Mouse (Mus musculus): ENCODE data around the gene Hyal3.

The Hyal3 gene

DNA sequence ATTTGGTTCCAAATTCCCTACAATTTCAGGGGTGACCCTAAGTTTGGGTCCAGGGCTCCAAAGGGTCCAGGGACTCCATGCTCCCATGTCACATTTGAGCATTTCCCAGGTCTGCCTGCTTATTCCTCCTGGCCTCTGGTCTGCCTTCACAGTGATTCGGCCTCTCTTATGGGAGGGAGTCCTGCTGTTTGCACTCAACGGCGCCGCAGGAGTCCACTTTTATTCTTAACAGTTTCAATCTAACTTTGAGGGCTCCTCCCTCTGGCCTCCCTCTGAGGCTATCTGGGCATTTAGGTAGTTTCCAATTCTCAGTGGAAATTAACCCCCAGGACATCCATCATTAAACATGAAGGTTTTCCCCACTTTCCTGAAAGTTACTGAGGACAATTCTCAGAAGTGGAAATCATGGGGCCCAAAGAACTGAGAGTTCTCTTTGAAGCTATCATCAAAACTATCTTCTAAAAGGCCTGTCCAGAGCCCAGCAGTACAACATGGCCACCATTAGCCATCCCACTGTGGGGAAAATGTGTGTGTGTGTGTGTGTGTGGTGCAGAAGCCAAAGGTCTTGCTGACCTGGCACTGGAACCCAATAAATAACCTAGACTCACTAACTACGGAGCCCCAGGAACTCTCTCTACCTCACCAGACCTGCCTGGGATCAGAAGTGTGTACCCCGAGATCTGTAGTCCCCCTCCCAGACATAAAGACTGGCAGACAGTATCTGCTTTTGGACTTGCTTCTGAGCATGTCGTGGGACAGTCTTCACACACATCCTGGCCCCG is 13.9 kb downstream of the Hyal3 start:
- ATAC-seq (ENCODE audit: low TSS enrichment), result no peak

DNA sequence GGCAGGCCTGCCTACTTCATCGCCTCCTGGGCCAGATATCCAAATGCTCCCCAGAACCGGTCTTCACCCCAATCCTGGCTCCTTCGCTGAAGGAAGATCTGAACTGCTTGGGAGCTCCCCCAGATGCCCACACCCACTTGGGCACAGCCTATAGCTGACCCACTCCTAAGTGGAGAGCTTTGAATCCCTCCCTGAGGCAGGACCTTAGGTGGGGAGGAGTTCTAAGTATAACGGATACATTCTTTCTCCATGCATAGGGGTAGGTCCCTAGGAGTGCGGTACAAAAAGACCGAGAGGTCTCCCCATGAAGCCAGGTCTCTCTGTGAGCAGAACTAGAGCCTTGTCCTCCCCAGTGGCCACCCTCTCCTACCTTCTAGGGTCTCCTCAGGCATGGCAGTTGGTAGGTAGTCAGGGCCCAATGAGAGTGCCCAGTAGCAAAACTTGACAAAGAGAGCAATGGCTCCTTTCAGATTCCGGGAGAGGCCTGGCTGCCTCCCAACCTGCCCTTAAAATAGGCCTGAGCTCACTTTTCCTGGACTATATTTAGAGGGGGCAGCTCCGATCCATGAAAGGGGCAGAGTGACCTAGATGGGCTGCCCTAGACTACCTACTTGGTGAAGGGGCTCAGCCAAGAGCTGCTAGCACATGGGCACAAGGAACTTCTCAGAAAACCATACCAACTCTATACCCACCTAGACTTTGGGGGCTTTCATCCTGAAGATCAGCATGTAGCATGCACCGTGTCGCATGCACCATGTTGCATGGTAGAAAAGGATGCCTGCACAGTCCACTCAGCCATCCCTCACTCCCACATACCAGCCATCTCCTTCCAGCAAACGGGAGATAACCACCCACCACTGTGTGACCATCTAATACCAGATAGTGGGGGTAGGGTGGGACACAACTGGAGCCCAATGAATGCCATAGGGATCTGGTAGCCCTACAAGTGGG is 16.3 kb downstream of the Hyal3 start:
- no peak for ATAC-seq (ENCODE audit: low TSS enrichment)

DNA sequence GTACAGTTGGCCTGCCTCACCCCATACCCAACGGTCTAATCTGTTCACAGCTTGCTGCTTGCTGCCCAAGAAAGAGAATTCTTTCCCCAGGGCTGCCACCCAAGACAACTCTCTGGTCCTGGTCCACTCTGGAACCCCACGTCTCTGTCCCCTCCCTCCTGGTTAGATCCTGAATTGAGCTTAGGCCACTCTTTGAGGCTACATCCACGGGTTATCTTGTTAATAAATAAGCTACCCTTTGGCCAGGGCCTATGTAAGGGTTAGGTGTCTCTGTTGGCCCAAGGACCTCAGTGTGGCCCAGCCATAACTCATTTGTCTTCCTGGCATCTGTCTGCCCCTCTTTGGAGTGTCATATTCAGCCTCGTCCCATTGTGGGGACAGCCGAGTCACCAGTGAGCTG is 17.8 kb downstream of the Hyal3 start:
- no peak for ATAC-seq (ENCODE audit: low TSS enrichment)

DNA sequence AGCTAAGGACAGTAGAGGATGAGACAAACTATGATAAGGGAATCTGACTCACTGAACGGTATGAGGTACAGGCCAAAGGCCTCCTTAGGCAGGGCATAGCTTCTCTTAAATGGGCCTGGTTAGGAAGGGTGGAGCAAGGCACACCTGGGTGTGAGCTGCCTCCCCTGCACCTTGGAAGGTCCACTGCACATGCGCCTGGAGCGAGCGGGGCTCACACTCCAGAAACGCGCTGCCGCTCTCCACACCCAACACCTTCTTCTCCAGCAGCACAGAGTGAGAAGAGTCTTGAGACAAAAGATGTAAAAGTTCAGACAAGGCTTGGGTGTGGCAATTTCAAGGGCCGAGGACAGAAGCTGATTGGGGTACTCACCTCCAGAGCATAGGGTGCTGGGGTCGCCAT is 18.8 kb downstream of the Hyal3 start:
- ATAC-seq (ENCODE audit: low TSS enrichment), result no peak

DNA sequence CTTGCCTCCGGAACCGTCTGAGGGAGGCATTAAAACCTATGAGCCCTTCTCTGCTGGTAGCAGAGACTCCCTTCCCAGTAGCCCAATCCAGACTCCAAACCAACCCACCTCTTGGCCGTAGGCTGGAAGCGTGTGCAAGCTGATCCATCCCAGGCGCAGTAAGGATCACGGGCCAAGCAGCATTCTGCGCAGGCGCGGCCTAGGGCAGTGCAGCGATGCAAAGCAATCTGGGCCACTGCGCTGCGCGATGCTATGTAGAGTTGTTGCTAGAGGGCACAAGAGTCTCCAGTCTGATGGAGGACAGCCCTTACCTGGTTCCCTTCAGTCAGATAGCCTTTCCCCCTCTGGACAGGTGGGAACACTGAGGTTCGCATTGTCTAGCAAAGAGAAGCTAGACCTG is 19.2 kb downstream of the Hyal3 start:
- no peak for ATAC-seq (ENCODE audit: low TSS enrichment)

DNA sequence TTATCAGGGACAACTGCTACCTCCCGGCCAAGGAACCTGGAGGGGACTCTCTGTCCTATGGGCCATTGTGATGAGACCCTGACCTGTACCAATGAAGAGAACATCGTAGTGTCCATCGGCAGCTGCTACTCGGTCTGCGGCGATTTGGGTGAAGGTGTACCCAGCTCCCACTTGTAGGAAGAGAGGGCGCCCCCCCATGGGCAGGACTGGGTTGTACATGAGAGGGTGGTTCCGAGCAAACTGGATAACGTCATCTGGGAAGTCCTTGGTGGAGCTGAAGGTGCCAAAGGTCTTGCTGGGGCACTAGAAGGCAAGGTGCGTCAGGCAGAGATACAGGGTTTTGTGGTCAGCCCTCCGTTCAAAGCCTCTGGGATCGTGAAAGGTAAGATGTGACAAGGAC is 20.1 kb downstream of the Hyal3 start:
- ATAC-seq (ENCODE audit: low TSS enrichment), result no peak

DNA sequence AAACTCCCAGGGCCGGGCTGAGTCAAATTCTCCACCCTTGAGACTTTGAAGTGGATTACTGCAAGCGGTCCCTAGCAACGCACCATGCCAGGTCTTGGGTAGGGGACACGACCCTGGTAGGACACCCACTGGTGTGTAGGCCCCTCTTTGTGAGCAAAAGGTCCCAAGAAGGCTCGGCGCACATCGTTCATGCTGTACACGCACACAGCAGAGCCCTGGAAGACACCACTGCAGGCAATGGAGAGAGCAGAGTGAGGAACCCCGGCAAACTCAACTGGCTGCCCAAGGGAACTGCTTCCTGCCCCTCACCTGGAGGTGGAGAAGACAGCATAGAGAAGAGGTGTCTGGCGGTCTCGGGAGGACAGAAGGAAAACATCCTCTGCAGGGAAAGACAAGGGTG is 20.7 kb downstream of the Hyal3 start:
- no peak for ATAC-seq (ENCODE audit: low TSS enrichment)

DNA sequence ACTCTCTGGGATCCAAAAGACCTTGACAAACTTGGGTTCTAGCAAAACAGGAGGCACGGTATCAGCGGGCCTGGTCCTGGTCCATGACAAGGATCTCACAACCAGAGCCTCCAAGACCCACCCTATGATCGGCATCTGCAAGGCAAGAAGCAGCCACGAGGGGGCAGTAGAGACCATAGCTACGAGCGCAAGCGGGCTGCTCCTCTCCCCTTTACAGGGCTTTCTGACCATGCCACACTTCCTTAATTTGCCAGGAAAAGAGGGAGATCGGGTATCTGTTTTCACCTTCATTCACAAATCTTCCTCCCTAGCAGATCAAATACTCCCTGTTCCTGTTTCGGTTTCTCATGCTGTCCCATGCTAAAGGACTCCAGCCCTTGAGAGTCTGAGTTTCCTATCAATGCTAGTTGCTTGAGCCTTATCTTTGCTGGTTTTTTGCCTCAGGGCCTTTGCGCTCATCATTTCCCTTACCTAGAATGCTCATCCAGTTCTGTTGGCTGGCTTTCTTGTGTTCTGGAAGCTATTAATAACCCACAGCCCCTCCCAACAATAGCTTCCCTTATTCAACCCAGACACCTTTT is 21.5 kb downstream of the Hyal3 start:
- peak; percentile 78 for ATAC-seq (ENCODE audit: low TSS enrichment)

DNA sequence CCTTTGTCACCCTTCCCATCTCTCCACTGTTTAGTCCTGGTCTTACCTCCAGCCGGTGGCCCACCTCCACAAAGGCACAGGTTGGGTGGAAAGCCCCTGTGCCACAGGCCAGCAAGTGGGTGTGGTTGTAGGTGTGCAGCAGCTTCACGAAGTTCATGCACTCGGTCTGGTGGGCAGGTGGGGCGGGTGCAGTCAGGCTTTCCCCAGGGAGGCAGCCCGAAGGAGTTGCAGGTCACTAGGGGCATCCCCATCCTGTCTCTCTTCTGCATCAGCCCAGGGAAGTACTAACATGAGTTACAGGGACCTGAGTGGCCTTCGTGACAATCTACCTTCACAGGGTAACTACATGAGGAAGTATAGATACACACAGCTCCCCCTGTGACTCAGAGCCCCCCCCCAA is 22.6 kb downstream of the Hyal3 start:
- ATAC-seq (ENCODE audit: low TSS enrichment), result no peak

DNA sequence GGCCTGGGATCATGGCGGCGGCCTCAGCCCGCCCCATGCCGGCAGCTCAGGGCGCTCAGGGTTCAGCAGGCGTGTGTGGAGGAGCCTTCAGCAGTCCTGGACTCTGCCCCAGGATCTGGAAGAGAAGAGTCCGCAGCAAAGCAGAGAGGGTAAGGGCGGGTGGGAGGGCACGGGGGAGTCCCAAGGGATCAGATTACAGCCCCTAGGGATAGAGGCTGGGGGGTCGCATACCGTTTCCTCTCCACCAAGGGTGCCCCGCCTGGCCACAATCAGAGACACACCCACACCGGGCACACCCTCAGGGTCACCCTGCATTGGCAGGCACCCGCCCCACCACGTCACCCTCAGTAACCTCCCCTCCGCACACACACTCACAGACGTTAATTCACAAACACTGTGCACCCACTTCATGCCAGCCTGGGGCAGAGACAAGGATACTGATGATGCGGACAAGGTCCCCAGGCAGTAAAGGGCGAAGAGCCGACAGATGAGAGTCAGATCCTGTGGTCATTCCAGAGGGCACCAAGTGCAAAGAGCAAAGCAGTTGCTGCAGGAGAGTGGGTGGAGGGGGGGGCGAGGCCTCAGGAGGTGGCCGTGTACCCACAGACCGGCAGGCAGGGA is 24.5 kb downstream of the Hyal3 start:
- ATAC-seq (ENCODE audit: low TSS enrichment), result no peak

DNA sequence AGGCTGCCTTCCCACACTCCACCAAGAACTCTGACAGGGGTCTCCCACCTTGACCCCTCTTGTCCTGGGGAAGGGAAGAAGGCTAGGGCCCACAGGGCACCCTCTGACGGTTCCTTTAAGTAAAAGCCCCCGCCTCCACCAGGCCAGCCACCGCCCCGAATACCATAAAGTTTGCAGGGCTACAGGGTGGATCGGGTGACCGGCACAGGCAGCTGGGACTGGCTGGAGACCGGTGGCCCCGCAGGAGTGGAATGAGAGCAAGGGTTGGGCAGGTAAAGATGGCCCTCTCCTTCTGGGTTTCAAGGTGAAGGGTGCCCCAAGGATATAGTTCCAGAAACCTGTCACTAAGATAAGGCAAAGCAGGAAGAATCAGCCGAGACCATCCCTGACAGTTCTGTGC is 26.0 kb downstream of the Hyal3 start:
- no peak for ATAC-seq (ENCODE audit: low TSS enrichment)

DNA sequence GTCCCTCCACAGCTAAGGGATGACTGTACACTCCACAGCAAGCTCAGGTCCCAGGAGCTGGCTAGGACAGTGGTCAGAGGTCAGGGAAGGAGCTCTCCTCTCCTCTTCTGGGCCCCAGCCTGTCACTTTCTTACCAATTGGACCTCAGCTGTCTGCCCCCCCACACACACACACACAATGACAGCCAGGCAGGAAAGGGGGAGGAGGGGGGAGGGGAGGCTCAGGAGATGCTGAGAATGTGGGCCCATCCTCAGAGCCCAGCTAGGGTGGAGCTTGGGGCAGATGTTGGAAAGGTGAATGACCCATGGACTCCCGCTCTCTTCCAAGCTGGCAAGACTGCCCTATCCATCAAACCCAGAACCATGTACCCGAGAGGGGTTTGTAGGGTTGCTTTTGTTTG is 26.4 kb downstream of the Hyal3 start:
- ATAC-seq (ENCODE audit: low TSS enrichment), result no peak

DNA sequence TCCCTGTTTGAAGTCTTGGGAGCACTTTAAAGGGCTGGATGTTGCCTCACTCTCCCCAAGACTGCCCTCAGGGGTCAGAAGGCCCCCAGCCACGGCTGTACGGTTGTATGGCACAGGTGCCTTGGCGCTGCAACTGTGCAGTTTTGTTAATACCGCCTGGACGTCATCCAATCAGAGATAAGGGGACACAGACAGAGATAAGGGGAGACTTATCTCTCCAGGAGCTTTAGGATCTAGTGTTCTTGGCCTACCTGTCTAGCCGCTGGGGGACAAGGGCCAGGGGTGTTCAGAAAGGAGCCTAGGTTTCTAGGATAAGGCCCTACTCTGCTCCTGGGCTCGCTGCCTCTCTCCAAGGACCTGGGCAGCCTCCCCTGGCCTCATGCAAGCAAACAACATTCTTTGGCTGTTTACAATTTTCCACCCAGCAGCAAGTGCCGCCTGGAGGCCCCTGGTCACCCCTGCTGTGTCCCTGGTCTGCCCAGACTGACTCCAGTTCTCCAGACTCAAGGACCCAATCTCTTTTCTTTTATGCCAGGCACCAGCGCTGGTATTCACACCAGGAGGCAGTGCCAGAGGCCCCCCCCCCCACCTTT is 27.1 kb downstream of the Hyal3 start:
- ATAC-seq (ENCODE audit: low TSS enrichment), result no peak

DNA sequence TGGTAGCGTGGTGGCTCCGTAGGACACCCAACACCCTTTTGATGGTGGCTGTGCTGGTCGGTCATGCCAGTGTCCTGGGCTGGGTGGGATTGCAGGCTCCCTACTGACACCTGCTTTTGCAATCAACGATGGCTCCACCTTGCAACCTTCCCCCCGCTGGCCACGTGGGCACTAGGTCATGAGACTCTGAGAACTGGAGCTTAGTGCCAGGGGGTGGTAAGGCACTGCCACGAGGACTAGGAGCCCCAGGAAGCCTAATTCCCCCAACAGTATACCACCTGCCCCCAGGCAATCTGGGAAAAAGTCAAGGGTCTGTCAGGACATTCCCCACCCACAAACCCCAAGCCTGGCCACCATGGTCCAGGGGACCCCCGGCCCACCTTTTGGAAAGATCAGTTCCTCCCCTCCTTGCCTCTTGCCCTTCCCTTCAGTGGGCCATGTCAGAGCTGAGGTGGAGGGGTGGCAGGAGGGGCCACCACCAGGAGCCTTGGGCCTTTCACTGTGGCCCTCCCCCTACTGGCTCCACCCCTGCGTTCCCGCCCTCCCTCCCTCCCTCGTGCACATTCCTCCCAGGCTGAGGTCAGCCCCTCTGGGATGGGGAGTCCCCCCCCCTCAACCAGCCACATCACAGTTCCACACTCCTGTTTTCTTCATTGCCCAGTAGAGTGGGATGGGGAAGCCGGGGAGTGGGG is 28.3 kb downstream of the Hyal3 start, which contains the start of gene Sema3b:
TSS of gene Sema3b (minus strand) at position 489 of the 692 bp plus-strand sequence.
- ATAC-seq (ENCODE audit: low TSS enrichment), result no peak

DNA sequence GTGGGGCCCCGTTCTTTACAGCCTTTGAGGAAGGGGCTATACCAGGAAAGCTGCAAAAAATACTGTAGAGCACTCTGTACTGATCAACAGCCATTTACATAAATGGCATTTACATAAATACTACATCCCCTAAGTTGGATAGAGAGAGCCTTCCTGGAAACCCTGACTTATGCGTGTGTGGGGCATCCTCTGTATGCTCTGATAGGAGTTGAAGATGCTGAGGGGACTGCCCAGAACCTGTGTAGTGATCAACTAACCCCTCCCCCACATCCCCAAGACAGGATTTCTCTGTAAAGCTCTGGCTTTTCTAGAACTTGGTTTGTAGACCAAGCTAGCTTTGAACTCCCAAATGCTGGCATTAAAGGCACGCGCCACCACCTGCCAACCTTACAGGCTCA is 28.8 kb downstream of the Hyal3 start:
- no peak for ATAC-seq (ENCODE audit: low TSS enrichment)

DNA sequence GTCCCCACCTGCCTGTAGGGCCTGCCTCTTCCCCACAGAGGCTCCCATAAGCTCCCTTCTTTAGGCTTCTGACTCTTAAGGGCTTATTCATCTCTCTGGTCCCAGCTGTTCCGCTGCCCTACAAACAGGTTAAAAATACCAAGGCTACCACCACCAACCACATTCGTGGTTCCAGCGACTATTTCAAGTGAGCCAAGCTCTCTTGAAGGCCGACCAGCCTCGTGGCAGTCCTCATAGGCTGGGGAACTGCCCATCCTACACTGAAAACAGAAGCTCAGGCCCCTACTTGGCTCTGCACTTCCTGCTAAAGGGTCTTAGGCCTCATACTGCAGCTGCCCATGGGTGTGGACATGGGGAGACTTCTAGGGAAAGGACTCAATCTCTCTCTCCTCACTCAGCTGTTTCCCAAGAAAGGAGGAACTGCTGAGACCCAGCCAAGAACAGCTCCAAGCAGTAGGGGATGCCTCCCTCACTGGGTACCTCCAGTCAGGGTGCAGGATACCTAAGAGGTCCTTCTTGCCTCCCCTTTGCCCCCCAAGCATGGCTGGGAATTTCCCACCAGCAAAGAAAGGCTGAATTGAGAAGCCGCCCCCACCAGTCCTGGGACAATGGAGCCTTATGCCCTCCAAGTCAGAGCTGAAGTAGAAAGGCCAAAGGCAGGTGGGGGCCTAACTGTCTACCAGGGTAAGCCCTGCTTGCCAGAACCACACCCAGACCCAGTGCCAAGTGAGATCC is 31.0 kb downstream of the Hyal3 start:
- peak; percentile 32; the same call in 1 of the 2 replicates for ATAC-seq (ENCODE audit: low TSS enrichment)

DNA sequence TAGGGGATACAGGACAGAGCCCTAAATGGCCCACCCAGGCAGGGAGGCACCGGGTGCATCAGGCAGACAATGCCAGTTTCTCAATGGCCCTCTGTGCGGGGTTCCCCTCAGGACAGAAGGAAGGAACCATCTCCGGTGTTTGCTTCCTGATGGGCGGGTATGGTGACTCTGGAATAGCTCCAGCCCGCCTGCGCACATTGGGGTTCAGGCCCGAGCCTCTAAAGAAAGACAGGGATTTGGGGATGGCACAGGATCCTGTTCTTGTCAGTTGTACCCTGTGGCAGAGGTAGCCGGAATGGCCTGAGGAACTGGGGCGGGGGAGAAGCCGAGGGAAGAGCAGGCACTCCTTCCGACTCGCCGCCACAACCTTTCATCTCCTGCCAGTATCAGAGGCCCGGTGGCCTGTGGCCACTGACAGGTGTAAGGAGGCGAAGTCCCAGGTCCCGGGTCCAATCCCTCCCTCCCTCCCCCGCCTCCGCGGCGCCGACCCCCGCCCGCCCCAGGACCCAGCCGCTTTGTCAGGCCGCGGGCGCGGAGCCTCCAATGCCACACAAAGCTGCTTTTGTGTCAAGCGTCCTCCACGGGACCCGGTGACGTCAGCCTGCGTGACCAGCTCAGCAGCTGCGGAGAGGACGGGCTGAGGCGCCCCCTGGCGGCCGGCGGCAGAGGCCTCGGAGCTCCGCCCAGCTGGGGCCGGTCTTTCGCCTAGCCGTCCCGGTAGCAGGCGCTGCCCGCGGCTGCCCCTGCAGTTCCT is 31.8 kb downstream of the Hyal3 start:
- peak; percentile 82 for ATAC-seq (ENCODE audit: low TSS enrichment)

DNA sequence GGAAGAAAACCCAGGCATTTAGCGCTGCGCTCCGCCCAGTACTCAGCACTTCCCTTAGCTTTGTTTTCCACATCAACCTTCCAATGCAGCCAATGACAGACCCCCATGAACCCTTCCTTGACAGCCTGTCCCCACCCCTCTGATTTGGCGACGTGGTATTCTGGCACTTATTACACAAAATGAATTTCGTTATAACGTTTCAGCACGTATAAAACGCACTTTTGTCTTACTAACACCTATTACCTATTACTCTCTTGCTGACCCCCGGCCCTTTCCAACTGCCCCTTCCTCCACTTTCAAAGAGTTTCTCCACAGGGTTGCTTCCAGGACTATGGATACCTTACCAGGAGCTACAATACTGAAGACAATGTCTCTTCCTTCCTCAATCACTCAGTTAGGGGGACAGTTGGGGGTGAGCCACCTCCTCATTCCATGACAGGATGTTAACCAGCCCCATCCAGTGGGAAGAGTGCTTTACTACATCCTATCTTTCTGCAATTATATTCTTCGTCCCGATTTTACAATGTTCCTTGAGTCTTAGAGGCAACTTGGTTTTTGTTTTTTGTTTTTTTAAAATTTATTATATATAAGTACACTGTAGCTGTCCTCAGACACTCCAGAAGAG is 32.4 kb downstream of the Hyal3 start:
- no peak for ATAC-seq (ENCODE audit: low TSS enrichment)

DNA sequence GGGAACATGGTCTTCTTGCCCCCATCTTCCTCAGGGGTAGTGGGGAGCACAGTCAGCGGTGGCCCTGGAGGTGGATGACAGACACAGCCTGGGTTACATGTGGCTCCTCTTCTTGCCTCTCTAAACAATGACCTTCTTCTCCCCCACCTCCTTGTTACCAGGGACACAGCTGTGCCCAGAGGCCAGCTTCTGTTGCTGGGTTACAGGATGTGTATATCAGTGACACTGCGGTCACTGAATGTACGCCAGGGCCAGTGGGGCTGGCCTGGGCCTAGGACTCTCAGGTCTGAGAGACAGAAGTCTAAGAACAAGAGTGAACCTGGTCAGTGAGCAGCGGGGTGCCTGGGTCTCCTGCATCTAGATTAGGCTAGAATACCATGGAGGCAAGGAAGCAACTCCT is 34.4 kb downstream of the Hyal3 start:
- no peak for ATAC-seq (ENCODE audit: low TSS enrichment)
